Mouse (Mus musculus) frontal cortex, postnatal 14 days (tissue): ENCODE measurements around the gene Jak1.
A peak's percentile ranks its signal among the peaks of the same experiment; 100 is the strongest.
"Not testable (repeated sequence)": the region's sequence is repeated elsewhere in the genome, so short reads cannot be mapped to it uniquely, and the experiment has no call there.

Experiments used
- DNase-seq, 2 experiments: peaks; one replicate each; pipeline ENCODE4 v3.0.0; 2022; ENCODE audit warnings: low spot score in 2 of 2

Jak1 gene

GRCm38 (mm10) chr4:101276456-101277070, 11.5 kb upstream of the Jak1 start:
- DNase-seq = no peak

GRCm38 (mm10) chr4:101275881-101276280, 10.8 kb upstream of the Jak1 start:
- DNase-seq = no peak

- no peak for DNase-seq
Observed at GRCm38 (mm10) chr4:101270734-101271133, 5.7 kb upstream of the Jak1 start.

- DNase-seq = not testable (repeated sequence)
Observed at GRCm38 (mm10) chr4:101268506-101268905, 3.4 kb upstream of the Jak1 start.

- no peak for DNase-seq
Observed at GRCm38 (mm10) chr4:101265523-101265922, 441 bp upstream of the Jak1 start.

GRCm38 (mm10) chr4:101263968-101264740, 928 bp downstream of the Jak1 start:
- peak in 1 of 2 experiments; percentile 18 for DNase-seq

GRCm38 (mm10) chr4:101261596-101261995, 3.5 kb downstream of the Jak1 start:
- no peak for DNase-seq

GRCm38 (mm10) chr4:101260744-101261291, 4.3 kb downstream of the Jak1 start:
- DNase-seq = no peak

- DNase-seq = no peak
Observed at GRCm38 (mm10) chr4:101256526-101257210, 8.4 kb downstream of the Jak1 start.

GRCm38 (mm10) chr4:101254606-101255349, 10.3 kb downstream of the Jak1 start:
- no peak for DNase-seq

GRCm38 (mm10) chr4:101254015-101254414, 11.1 kb downstream of the Jak1 start:
- DNase-seq = no peak

GRCm38 (mm10) chr4:101252781-101253622, 12.1 kb downstream of the Jak1 start:
- DNase-seq = no peak

GRCm38 (mm10) chr4:101252016-101252415, 13.1 kb downstream of the Jak1 start:
- no peak for DNase-seq

GRCm38 (mm10) chr4:101249977-101250743, 14.9 kb downstream of the Jak1 start:
- DNase-seq = no peak

GRCm38 (mm10) chr4:101247355-101247754, 17.7 kb downstream of the Jak1 start:
- DNase-seq = no peak

GRCm38 (mm10) chr4:101246569-101246968, 18.5 kb downstream of the Jak1 start:
- no peak for DNase-seq

GRCm38 (mm10) chr4:101244257-101245011, 20.6 kb downstream of the Jak1 start:
- no peak for DNase-seq

GRCm38 (mm10) chr4:101240875-101241173, 24.3 kb downstream of the Jak1 start:
- DNase-seq = no peak

- DNase-seq = no peak
Observed at GRCm38 (mm10) chr4:101240163-101240874, 24.8 kb downstream of the Jak1 start.
